Mouse (Mus musculus) adrenal gland (tissue): ENCODE measurements at regions not wholly inside any gene's neighbourhood (a gene's known extent, or its start where the extent isn't known, plus 50 kb on each side); places are given as distances from the start of the nearest gene placed in this dataset.

ENCODE experiments used
- microRNA-seq, 2 experiments: library from miRNA; unstranded; fragments of <30 nt; microRNA quantifications; one replicate each; pipeline ENCODE4; 2019

Small RNAs in the stretch of these regions (microRNA-seq; reads per million reads assigned to microRNA genes)
- gene Gm24973, result 0 reads per million in 2 experiments
